Mouse (Mus musculus) layer of hippocampus, adult 18-20 months (tissue): ENCODE measurements around the gene Gak. TPM values are rescaled to one million over a fixed set of nuclear protein-coding genes. Genes with fewer than 3 reads are reported as not detected.
A peak's percentile ranks its signal among the peaks of the same experiment; 100 is the strongest.

Experiments used
- DNase-seq, 2 experiments: peaks; one replicate each; pipeline ENCODE4 v3.0.0; 2022; ENCODE audit warnings: low spot score in 2 of 2
- long read RNA-seq: library from polyadenylated mRNA; stranded (forward); transcript quantifications from one replicate; pipeline ENCODE4 v2.0.0, GENCODE M21; 2021
- total RNA-seq, 2 experiments: library from RNA; stranded (reverse); gene quantifications; 2 replicates each; pipeline ENCODE4 v1.2.3; 2021

Gak gene
- total RNA-seq = 10 to 100 TPM; 89.7 to 93.0 TPM
- long read RNA-seq, full-length matches to known transcripts = 9 of 37 reads
- long read RNA-seq, partial matches to known transcripts = 21 of 37 reads
- long read RNA-seq, other reads (novel, unspliced or antisense) = 7 of 37 reads

DNA sequence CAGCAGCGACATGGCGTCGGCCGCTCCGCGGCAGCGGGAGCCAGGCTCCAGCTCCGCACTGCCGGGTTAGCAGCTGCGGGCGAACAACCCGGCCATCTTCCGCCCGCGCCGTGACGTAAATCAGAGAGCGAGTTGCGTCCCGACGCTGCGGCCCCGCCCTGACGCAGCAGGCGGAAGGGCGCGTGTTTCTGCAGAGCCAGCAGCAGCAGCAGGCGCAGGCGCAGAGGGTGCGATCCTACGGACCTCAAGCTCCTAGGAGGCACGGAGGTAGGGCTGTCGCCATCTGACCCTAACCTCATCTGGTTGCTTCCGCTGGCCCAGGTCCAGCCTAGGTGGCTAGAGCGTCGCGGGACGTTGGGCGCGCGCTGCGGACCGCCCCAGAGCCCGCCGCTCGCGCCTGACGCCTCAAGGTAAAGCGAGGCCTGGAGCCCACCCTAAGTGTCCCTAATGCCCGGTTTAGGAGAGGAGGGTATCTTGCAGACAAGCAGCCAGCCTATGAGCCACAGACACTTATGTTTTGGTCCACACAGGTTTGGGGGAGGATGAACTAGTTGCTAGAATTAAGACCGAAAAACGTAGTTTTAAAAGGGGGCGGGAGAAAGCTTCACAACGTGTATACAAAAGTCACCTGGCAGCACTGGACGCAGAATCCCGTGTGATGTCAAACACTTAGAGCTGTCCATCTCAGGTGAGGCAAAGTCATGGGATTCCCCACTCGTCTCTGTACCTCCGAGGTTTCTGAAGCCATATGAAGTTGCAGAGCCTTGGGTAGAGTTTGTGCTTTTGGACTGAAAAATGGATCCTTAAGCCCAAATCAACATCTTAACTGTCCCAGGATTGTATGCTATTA, at the start of gene Gak, which contains the start of gene Tmem175:
Gene Gak, minus strand, starts transcription at position 122 of the 850 bp plus-strand sequence.
Gene Tmem175, plus strand, starts transcription at position 137 of the 850 bp plus-strand sequence.
- DNase-seq = peak; percentile 92 to 95

DNA sequence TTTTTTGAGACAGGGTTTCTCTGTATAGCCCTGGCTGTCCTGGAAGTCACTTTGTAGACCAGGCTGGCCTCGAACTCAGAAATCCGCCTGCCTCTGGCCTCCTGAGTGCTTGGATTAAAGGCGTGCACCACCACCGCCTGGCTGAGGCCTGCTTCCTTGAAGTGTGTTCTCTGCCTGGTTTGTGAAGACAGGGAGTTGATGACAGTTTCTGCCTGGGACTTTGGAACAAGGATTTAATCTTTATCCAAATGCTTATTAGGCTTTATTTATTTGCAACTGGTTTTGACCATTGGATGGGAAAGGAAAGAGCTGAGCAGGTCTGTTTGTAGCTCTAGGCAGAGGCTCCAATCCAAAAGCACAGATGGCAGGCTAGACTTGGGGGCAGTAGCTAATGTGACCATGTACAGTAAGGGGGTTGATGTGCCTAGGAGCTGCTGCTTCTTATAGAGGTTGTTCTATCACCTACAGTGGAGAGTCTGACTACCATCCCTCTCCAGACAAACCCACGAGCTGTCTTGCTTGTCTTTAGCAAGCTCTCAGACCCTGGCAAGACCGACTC, 48.8 kb upstream of the Gak start:
- no peak for DNase-seq

GRCm38 (mm10) chr5:108677605-108678295, 48.2 kb upstream of the Gak start:
- DNase-seq = peak; percentile 77 to 83

GRCm38 (mm10) chr5:108676772-108677498, 47.4 kb upstream of the Gak start:
- no peak for DNase-seq

GRCm38 (mm10) chr5:108675251-108675816, 45.8 kb upstream of the Gak start, which contains the start of gene Slc26a1:
Gene Slc26a1, minus strand, starts transcription at chr5:108675569.
- DNase-seq = no peak

DNA sequence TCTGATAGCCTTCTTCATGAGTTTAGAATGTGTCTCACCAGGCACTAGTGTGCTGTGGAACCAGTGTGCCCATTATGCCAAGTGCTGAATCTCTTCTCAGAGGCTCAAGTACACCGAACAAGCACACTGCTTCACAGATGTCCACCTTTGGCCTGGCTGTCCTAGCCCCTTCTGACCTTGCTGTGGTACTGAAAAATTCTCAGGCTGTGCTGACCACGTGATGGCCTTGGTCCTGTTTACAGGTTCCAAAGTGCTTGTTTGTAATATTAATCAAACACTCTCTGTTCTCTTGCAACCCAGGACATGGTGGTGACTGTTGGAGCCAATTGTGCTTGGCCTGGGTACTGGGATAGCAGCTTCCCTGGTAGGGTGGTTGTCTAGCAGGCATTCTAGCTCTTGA, 45.1 kb upstream of the Gak start:
- no peak for DNase-seq

- no peak for DNase-seq
Measured at GRCm38 (mm10) chr5:108671757-108672156, 42.2 kb upstream of the Gak start.

GRCm38 (mm10) chr5:108670785-108671184, 41.2 kb upstream of the Gak start:
- peak in 1 of 2 experiments; percentile 53 for DNase-seq

DNA sequence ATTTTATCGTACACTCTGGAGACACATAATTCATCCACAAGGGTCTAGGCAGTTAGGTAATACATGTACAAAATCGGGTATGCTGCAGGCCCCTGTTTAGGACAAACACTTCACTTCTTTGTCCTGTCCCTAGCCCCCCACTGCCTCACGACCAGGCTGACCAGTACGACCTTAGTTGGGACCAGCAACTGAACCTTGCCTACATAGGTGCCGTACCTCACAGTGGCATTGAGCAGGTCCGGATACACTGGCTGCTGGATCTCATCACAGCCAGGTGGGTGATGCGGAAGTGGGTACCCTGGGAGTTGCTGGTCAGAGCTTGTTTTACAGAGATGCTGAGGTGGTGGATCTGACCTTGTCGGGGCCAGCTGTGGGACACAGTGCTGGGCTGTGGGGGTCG, 40.4 kb upstream of the Gak start:
- no peak for DNase-seq

DNA sequence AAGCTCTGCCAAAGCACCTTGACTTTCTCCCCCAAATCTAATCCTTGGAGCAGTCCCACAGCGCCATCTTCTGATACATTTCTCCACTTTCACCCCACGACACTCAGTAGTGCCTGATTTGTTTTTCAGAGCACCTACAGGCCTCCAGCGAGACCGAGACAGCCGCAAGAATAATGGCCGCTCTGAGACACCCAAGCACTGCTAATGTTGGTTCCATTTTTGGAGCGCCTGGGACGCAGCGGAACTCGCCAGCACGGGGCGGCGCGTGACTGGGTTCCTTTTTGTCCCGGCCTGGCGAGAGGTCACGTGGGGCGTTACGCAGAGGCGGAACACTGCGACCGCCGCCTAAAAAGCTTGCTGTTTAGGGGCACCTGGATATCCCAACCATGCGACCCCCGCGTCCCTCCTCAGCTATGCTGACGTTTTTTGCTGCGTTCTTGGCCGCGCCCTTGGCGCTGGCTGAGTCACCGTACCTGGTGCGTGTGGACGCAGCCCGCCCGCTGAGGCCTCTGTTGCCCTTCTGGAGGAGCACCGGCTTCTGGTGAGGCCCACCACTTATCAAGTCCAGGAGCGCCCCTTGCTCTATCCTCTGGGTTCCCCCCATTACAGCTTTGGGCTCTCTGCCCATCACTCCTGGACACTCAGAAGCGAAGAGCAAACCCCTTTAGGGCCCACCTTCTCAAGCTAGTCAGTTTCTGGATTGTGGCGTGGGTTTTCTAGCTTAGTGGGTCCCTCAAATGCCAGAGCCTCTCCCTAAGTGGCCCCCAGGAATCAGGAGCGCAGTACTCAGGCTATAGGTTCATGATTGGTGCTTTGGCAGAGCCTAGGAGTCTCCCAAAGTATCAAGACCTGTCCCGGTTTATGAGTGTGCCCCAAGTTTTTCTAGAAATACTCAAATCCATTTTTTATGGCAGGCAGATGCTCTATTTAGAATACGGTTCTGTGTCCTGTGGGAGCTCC, 39.7 kb upstream of the Gak start, which contains the start of gene Dgkq:
Gene Dgkq, minus strand, starts transcription at position 696 of the 960 bp plus-strand sequence.
- peak; percentile 82 to 92 for DNase-seq

DNA sequence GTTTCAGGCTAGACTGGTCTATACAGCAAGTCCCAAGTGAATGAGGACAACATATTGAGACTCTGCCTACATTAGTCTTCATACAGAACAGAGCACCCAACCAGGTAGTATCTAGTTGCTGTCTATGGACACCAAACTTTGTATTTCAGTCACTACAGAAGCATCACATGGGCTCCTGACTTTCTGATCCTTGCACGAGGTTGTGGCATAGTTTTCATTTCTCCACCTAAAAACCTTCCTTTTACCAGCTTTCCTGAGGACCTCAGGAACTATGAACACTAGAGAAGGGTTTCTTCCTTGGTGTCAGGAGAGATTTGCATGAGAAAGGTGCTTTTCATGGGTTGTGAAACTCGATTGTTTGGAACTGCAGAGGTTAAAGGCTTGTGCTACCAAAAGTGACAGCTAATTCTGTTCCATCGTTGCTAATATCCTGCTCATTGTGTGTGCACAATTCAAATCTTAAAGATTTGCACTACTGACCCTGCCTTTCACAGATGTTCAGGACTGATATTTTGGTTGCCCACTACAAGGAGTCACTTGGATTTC, 38.9 kb upstream of the Gak start:
- no peak for DNase-seq

GRCm38 (mm10) chr5:108667370-108667769, 37.8 kb upstream of the Gak start:
- DNase-seq = no peak

DNA sequence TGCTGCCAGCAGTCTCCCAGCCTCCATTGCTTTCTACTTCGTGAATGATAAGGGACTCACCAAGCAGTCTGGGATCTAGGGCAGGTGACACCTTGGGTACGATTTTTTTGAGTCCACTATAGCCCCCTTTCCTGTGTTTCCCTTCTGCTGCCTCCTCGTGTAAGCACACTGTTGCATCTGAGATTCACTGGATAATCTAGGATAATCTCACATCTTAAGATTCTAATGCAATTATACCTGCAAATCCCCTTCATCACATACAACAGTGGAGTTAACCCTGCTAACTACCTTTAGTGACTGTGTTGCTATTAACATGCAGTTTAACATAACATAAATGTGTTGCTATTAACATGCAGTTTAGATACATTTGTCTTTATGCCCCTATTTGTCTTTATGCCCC, 35.5 kb upstream of the Gak start:
- DNase-seq = no peak

DNA sequence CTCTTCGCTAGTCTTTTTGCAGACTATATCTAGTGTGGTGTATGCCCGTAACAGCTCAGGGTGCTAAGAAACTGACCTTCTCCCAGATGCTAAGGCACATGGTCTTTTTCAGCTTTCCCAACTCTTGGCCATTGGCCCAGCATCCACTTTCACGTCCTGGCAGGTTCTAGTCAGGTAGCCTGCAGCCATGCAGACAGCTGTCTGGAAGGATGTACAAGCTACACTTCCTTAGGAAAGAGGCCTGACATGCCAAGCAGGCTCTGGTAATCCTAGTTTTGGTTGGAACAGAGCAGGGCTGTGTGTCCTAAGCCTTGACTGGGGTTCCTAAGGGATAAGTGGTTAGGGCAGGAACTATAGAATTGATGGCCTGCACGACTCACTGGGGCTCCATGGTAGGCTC, 33.2 kb upstream of the Gak start:
- no peak for DNase-seq

DNA sequence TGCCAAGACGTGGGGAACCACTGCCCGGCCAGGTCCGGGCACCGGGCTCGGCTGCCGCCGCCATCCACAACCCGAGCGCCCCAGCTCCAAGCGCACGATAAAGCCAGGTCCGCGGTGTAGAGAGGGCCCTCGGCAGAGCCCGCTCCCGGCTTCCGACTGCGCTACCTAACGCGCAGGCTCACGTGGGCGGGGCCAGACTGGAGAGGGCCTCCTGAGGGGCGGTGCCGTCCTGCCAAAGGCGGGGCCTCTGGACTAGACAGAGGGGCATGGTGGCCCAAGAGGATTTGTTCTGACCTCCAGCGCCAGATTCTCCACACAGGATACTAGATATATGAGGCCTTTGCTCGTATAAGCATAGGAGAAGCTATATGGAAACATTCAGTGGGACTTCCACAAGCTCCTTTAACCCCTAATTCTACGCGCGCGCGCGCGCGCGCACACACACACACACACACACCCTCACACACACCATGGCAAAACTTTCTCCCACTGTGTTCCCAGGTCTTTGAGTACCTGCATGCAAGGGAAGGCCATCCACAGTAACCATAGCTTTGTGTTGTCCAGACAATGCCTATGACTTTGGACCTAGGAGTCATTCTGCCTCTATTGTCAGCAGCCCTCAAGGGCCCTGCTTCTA, 31.2 kb upstream of the Gak start:
- DNase-seq = peak; percentile 86 to 91

GRCm38 (mm10) chr5:108659698-108660631, 30.4 kb upstream of the Gak start, which contains the start of gene Idua:
Gene Idua, plus strand, starts transcription at chr5:108660331.
- DNase-seq = no peak

DNA sequence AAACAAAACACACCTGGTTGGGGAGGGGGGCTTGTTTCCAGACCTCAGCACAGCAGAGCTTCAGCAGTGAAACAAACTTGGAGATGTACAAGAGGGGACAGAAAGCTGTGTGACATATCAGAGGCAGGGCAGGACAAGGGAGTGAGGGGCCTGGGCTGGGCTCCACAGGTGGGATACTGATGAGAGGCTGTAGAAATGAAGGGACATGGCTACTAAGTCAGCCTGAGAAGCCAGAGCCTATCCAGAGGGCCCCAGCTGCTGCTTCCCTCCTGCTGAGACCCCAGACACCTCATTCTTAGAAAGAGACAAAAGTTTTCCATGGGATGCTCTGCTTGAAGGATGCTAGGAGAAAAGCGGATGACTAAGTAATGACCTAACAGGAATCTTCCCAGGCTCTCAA, 29.1 kb upstream of the Gak start:
- no peak for DNase-seq
